In genomic region chr15:88175991-88176390, GRCm38 (mm10) we compare ENCODE assay signal across 19 mouse cellular contexts.
DNase-seq lines count a peak whose midpoint lies in the region.
"Had no signal": no experiment of that assay in that cellular context is flagged by ENCODE, and none has a peak within 500 bp of the region (broad histone marks: within the 10 kb centered on the region; RNA-seq: fewer than 3 reads in every experiment).

No protein-coding gene starts in this region.

- peak; percentile 68 for DNase-seq in left cerebral cortex, postnatal 4 days
- DNase-seq in left cerebral cortex, postnatal 36 days (ENCODE audit: low spot score in 2 of 2) = no peak
- DNase-seq in cerebellum, adult 11-12 months = peak; percentile 9
- peak; percentile 34 for DNase-seq in cerebellum, adult 9-11 months
- DNase-seq in adrenal gland, postnatal 36 days = no peak
- DNase-seq in kidney, adult 9 months = no peak
- DNase-seq in layer of hippocampus, postnatal 14 days (ENCODE audit: low spot score in 2 of 2) = no peak
- DNase-seq: adrenal gland, postnatal 14 days; gastrocnemius, postnatal 36 days; heart, adult 18-20 months; heart, postnatal 36 days; kidney, postnatal 14 days; liver, embryonic 13.5 days; lung, adult 18-20 months; midbrain, embryonic 14.5 days; right cerebral cortex, adult 18-20 months; spleen, adult 18-20 months; thymus, adult 2 months; thymus, postnatal 36 days had no signal

- intact Hi-C loops in left cerebral cortex, postnatal 4 days (cut with DNase I) = no loop called here
- intact Hi-C loops in left cerebral cortex, postnatal 36 days (cut with DNase I) = no loop called here

Comparison
In these comparisons a context has a peak if more than half of its experiments do, and no peak if none do; other contexts are left out.
1. DNase-seq: peak in left cerebral cortex, postnatal 4 days (single experiment), cerebellum, adult 11-12 months (single experiment) and cerebellum, adult 9-11 months (single experiment); none in left cerebral cortex, postnatal 36 days (0 of 2), adrenal gland, postnatal 36 days (0 of 2), kidney, adult 9 months (single experiment) and layer of hippocampus, postnatal 14 days (0 of 2).